Mouse (Mus musculus) T-cell, adult 66 days (primary cell): ENCODE results near the gene Plod3. TPM values are rescaled to one million over a fixed set of nuclear protein-coding genes. Genes with fewer than 3 reads are reported as not detected.

ENCODE experiments used
- total RNA-seq, 2 experiments: library from RNA; stranded (reverse); gene quantifications; 3 replicates in 1 of 2; 4 replicates in 1 of 2; pipeline ENCODE4 v1.2.4; 2023

The Plod3 gene
- 10 to 100 TPM; 18.1 TPM for total RNA-seq

GRCm38 (mm10) chr5:136986695-136987137, at the start of gene Plod3:
TSS of gene Plod3 (plus strand) at chr5:136987019.

DNA sequence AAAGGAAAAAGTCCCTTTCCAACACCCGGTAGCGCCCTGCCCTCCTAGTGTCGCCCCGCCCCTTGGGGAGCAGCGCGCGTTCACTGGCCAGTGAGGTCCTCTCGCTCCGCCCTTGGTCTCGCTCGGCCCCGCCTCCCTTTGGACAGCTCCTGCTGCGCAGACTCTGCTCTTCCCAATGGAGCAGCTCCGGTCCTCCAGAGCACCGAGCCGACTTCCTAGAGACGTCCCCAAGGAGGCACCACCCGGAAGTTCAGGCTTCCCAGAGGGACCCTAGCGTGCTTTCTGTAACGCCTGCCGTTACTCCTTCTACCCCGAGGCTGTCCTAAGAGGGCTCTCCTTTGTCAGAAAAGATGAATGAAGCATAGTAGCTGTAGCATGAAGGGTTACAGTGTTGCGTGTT, 33.8 kb upstream of the Plod3 start, which contains the start of gene Fis1:
Gene Fis1 (plus strand): TSS at position 261 of the 400 bp plus-strand sequence.

DNA sequence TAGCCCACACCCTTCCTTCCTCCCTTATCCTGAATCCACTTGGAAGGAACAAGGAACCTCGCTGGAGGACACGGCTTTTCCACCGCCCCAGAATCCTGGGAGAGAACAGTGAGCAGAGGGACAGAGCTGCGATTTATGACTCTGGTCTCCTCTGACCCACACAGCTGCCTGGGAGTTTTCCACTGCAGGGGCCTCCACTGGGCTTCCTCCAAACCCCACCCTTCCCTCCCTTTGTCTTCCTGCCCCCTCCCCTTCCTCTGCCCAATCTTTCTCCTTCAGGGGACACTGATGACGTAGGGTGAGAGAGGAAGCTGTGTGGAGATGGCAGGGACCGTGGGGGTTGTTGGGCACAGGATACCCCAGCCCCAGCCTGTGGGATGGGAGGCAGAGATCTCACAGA, 20.5 kb upstream of the Plod3 start, which contains the start of gene Cldn15:
Gene Cldn15 (plus strand): TSS at position 286 of the 400 bp plus-strand sequence.

GRCm38 (mm10) chr5:136987934-136988271, 1.1 kb downstream of the Plod3 start, which contains the start of gene Znhit1:
TSS of gene Znhit1 (minus strand) at chr5:136988021.

GRCm38 (mm10) chr5:137026092-137026491, 39.3 kb downstream of the Plod3 start, which contains the start of gene Vgf:
TSS of gene Vgf (plus strand) at chr5:137026392.

GRCm38 (mm10) chr5:137045402-137046323, 58.8 kb downstream of the Plod3 start, which contains the start of gene Ap1s1:
TSS of gene Ap1s1 (minus strand) at chr5:137046135.

Other genes starting within 250 kb of the Plod3 start
- not detected for gene Col26a1, start 103.8 kb upstream of the Plod3 start, total RNA-seq
- gene Ift22, start 78.9 kb upstream of the Plod3 start, total RNA-seq: 1 to 10 TPM; 1.0 to 3.0 TPM
- gene Fis1, start 33.7 kb upstream of the Plod3 start, total RNA-seq: 100 to 1,000 TPM; 136 to 139 TPM
- gene Cldn15, start 20.4 kb upstream of the Plod3 start, total RNA-seq: 1 to 10 TPM; 1.2 to 1.6 TPM
- 10 to 100 TPM; 24.2 to 31.7 TPM for gene Znhit1, start 1.0 kb downstream of the Plod3 start, total RNA-seq
- gene Vgf, start 39.4 kb downstream of the Plod3 start, total RNA-seq: not detected
- gene Ap1s1, start 59.1 kb downstream of the Plod3 start, total RNA-seq: 10 to 100 TPM; 29.8 to 42.2 TPM
- gene Serpine1, start 85.2 kb downstream of the Plod3 start, total RNA-seq: not detected
- gene Trim56, start 129.2 kb downstream of the Plod3 start, total RNA-seq: 100 to 1,000 TPM in 1 of 2 experiments, 10 to 100 TPM in 1; 90.0 to 103 TPM
- not detected for gene Muc3, start 162.3 kb downstream of the Plod3 start, total RNA-seq
- 10 to 100 TPM in 1 of 2 experiments, 1 to 10 TPM in 1; 9.8 to 11.4 TPM for gene Muc3a, start 225.4 kb downstream of the Plod3 start, total RNA-seq